Mouse (Mus musculus): ENCODE measurements around the gene Gal3st4.

DNA sequence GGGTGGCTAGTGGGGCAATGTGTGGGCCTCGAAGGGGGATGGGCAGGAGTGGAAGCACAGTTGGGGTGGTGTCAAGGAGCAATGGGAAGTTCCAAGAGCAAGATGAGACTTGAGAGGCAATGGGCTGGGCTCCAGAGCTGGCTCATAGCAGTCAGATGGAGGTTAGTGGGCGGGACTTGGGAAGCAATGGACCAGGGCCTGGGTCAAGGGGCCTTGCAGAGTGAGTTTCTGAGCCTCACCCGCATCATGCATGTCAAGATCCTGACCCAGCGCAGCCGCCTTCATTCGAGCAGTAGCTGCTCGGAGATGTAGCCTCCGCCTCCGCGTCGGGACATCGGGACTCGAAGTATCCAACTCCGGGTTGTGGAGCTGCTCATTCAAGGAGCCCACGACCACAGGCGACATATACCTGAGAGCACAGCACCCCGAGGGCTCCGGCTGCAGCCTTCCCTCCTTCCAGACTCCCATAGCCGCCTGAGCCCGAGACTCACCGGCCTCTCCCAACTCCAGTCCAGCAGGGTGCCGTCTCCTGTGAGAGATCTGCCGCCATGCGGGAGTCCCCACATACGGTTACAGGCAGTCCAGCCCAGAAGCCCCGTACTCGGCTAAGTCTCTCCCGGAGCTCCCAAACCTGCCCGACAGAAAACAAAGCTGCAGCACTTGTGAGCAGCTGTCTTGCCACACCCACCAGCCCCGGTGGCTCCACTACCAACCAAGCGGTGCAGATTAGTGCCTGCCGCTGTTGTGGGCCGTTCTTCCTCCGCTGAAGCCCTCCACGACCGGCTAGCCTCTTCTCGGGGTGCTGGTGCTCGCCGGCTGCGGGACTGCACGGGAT lies 2.8 kb upstream of the Gal3st4 start:
- TF ChIP-seq CTCF (IDR thresholded peaks at IDR 0.05; ENCODE audit: control insufficient read depth, insufficient read depth, insufficient replicate concordance, low read depth, low read length) (no peak), POLR2A (IDR thresholded peaks at IDR 0.05; ENCODE audit: control insufficient read depth, low read depth, low read length) (no peak)

Data from testis, adult 2 months (tissue).